Mouse (Mus musculus) embryonic facial prominence, embryonic 15.5 days (tissue): Measurements from ENCODE around the gene Neurog2. TPM values are rescaled to one million over a fixed set of nuclear protein-coding genes. Genes with fewer than 3 reads are reported as not detected.
A peak's percentile ranks its signal among the peaks of the same experiment; 100 is the strongest.

Experiments used
- ATAC-seq: fragments of 200-750 bp; cut with Nextera tagmentation; 2 replicates; pipeline ENCODE4 v1.8.0; 2017; ENCODE audit warnings: low read depth, moderate TSS enrichment; ENCODE audit not compliant: insufficient number of reproducible peaks, low FRiP score, low TSS enrichment
- H3K27ac ChIP-seq: fragments of 300-500 bp; sonication (generic); replicated peaks from 2 replicates; pipeline ENCODE4 v1.5.1; 2015; ENCODE audit warnings: mild to moderate bottlenecking, inconsistent platforms
- H3K27me3 ChIP-seq: fragments of 300-500 bp; sonication (generic); 2 replicates; pipeline ENCODE4 v1.6.1; 2015; ENCODE audit warnings: inconsistent platforms
- H3K36me3 ChIP-seq: fragments of 300-500 bp; sonication (generic); 2 replicates; pipeline ENCODE4 v1.6.1; 2015; ENCODE audit warnings: mild to moderate bottlenecking, inconsistent platforms
- H3K4me1 ChIP-seq: fragments of 300-500 bp; sonication (generic); 2 replicates; pipeline ENCODE4 v1.6.1; 2015; ENCODE audit warnings: inconsistent platforms
- H3K4me2 ChIP-seq: fragments of 300-500 bp; sonication (generic); replicated peaks from 2 replicates; pipeline ENCODE4 v1.6.1; 2015; ENCODE audit warnings: mild to moderate bottlenecking, inconsistent platforms
- H3K4me3 ChIP-seq: fragments of 300-500 bp; sonication (generic); replicated peaks from 2 replicates; pipeline ENCODE4 v1.5.1; 2015; ENCODE audit warnings: mild to moderate bottlenecking, inconsistent platforms
- H3K9ac ChIP-seq: fragments of 300-500 bp; sonication (generic); 2 replicates; pipeline ENCODE4 v1.6.1; 2015; ENCODE audit warnings: inconsistent platforms
- H3K9me3 ChIP-seq: fragments of 300-500 bp; sonication (generic); replicated peaks from 2 replicates; pipeline ENCODE4 v1.6.1; 2016; ENCODE audit warnings: inconsistent platforms
- WGBS: fragments of 180-500 bp; shearing (Covaris S2); methylation state at CpG from one replicate; pipeline ENCODE4 v1.1.7; 2015; 5-methylcytosine and 5-hydroxymethylcytosine counted together
- polyA plus RNA-seq: library from polyadenylated mRNA; unstranded; fragments of >200 nt; fragmentation: Nextera tagmentation; extraction: Ambion mirVana; gene quantifications from 2 replicates; pipeline ENCODE4 v1.2.1, GENCODE M21; 2015

The Neurog2 gene
- polyA plus RNA-seq, 1 experiment from 2014 or later, result 0.28 TPM

GRCm38 (mm10) chr3:127630735-127631372, 2.1 kb upstream of the Neurog2 start:
- Histone ChIP-seq H3K4me1 (peaks cover 44% of the 10 kb centered on the region), H3K9me3 (no peaks in the 10 kb centered on the region), H3K4me3 (no peak overlapping the region), H3K27me3 (peaks cover 91% of the 10 kb centered on the region), H3K9ac (no peak overlapping the region), H3K27ac (no peak overlapping the region), H3K4me2 (no peak overlapping the region), H3K36me3 (no peaks in the 10 kb centered on the region)
- 5% methylated on average over 17 of the region's 17 CpGs for WGBS
- no peak for ATAC-seq

DNA sequence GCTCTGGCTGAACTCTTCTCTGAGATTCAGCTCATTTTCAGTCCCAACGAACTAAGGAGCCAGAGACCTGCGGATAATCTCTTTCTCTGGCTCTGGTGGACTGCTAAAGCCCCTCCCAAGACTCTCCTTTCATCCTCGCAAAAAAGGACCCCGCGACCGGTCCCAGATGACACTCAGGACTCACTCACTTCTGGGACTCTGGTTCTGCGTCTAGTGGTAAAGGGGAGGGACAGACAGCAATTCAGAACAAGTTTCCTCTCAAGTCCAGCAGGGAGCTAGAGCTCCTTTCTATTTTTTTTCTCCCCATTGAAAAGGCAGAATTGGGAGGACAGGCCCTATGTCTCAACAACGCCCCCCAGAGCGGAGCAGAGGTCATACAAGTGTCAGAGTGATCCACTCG, 1.4 kb upstream of the Neurog2 start:
- no peak overlapping the region for H3K4me3 ChIP-seq
- no peak for ATAC-seq
- 2% methylated on average over 10 of the region's 10 CpGs for WGBS
- H3K9me3 ChIP-seq, result no peaks in the 10 kb centered on the region
- no peak overlapping the region for H3K4me2 ChIP-seq
- H3K9ac ChIP-seq, result no peak overlapping the region
- H3K27me3 ChIP-seq, result peaks cover 90% of the 10 kb centered on the region
- no peak overlapping the region for H3K27ac ChIP-seq
- peaks cover 41% of the 10 kb centered on the region for H3K4me1 ChIP-seq
- no peaks in the 10 kb centered on the region for H3K36me3 ChIP-seq

- Histone ChIP-seq H3K27ac (no peak overlapping the region), H3K9ac (no peak overlapping the region), H3K4me2 (peak overlapping the region; percentile 79), H3K27me3 (peaks cover 91% of the 10 kb centered on the region), H3K9me3 (no peaks in the 10 kb centered on the region), H3K4me3 (peak overlapping the region; percentile 46), H3K4me1 (peaks cover 41% of the 10 kb centered on the region), H3K36me3 (no peaks in the 10 kb centered on the region)
- under 1% methylated on average over 32 of the region's 32 CpGs for WGBS
- no peak for ATAC-seq
Measured at GRCm38 (mm10) chr3:127632531-127632930, 404 bp upstream of the Neurog2 start.

GRCm38 (mm10) chr3:127634101-127634983, 1.4 kb downstream of the Neurog2 start:
- ATAC-seq, result peak; percentile 82
- H3K9ac ChIP-seq, result no peak overlapping the region
- WGBS, result under 1% methylated on average over 58 of the region's 58 CpGs

GRCm38 (mm10) chr3:127634984-127635349, 2.0 kb downstream of the Neurog2 start:
- ATAC-seq, result no peak
- Histone ChIP-seq H3K4me3 (no peak overlapping the region), H3K9ac (no peak overlapping the region), H3K4me1 (peaks cover 30% of the 10 kb centered on the region), H3K9me3 (no peaks in the 10 kb centered on the region), H3K36me3 (no peaks in the 10 kb centered on the region), H3K27me3 (peaks cover 94% of the 10 kb centered on the region), H3K4me2 (no peak overlapping the region), H3K27ac (no peak overlapping the region)
- 11% methylated on average over 3 of the region's 3 CpGs for WGBS

More at GRCm38 (mm10) chr3:127634101-127634983, 1.4 kb downstream of the Neurog2 start:
- Histone ChIP-seq H3K27me3 (peaks cover 93% of the 10 kb centered on the region), H3K9me3 (no peaks in the 10 kb centered on the region), H3K36me3 (no peaks in the 10 kb centered on the region), H3K27ac (no peak overlapping the region), H3K4me2 (peak overlapping the region; percentile 79), H3K4me1 (peaks cover 27% of the 10 kb centered on the region), H3K4me3 (peak overlapping the region; percentile 46)

DNA sequence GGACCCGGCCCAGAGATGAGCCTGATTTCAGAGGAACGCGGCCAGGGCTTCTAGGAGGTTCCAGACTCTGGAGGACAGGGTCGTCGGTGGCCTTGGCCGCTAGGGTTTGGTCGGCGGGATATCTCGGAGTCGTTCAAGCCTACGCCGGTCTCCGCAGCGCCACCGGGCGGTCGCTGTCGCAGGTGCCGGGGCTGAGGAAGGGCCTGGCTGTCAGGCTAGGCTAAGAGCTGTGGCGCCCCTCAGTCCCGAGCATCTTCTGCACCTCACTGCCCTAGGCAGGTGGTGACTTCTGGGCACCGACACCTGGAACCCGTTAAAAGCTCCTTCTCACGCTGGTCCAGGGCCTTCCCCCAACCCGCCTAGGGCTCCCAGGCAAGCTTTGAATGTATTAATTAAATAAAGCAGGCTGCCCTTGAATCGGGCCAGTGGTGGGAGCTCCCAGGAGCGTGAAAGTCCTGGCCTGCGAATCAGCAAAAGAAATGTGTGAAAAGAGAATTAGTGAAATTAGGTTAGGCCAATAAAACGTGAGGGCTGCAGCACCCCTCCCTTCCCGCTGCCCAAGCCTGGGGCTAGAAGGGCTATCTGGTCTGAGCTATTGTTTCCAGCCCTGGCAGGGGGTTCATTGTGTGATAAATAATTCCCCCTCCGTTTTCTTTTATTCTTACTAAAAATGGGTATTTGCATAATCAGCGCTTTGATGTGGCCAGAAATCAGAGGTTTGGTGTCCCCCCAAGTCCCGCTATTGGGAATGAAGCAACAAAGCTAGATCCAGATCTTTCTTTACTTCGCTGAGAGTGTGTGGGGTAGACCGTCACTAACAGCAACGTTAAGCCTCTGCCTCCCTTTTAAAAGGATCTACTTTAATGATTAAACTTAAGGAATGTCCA, 7.2 kb downstream of the Neurog2 start:
- Histone ChIP-seq H3K9me3 (no peaks in the 10 kb centered on the region), H3K4me1 (peaks cover 13% of the 10 kb centered on the region; the same call in 1 of the 2 replicates), H3K27me3 (peaks cover 89% of the 10 kb centered on the region), H3K27ac (no peak overlapping the region), H3K4me3 (no peak overlapping the region), H3K9ac (no peak overlapping the region), H3K4me2 (no peak overlapping the region; the same call in 1 of the 2 replicates), H3K36me3 (no peaks in the 10 kb centered on the region)
- no peak for ATAC-seq
- WGBS, result 3% methylated on average over 36 of the region's 36 CpGs

DNA sequence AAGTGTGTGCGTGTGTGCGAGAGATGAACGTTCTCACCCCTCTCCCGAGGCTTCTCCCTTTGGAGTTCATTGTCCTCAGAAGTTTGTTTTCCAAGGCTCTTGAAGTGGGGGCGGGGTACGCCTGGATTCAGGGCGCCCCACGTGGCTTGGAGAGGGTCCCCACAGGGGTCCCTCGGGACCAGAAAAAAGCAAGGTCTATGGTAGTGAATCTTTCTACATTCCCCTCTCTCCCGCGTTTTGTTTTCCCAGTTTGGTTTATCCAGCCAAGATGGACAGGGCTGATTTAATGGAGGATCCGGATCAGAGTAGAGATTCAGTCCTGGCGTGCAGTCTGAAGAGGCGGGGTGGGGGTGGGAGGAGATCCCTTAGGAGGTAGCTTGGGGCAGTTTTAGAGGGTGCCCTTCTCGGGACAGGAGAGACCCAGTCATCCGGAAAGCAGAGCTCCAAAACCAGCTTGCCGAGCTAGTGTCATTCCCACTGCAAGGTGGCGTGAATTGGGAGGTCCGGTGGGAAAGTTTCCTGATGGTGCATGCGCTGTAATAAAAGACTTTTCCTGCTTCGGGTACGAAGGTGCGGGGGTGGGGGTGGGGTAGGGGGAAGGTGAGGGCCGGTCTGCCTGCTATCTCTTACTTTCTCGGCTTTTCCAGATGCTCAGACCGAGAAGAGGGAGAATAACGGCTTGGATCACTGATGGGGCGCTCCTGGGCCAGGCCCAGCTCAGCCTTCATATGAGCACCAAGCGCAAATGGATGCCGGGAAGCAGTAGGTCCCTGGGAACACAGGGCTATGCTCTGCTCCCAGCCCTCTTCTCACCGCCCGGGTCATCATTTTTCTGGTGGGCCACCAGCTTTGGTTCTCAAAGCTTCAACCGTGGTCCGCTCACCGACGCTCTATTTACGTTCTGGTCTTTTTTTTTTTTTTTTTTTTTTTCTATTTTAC, 8.1 kb downstream of the Neurog2 start:
- Histone ChIP-seq H3K4me1 (peaks cover 13% of the 10 kb centered on the region; the same call in 1 of the 2 replicates), H3K9me3 (no peaks in the 10 kb centered on the region), H3K27ac (no peak overlapping the region), H3K4me3 (no peak overlapping the region), H3K36me3 (no peaks in the 10 kb centered on the region), H3K4me2 (peak overlapping the region; percentile 12; the same call in 1 of the 2 replicates), H3K27me3 (peaks cover 89% of the 10 kb centered on the region), H3K9ac (no peak overlapping the region)
- 3% methylated on average over 37 of the region's 37 CpGs for WGBS
- ATAC-seq, result no peak

DNA sequence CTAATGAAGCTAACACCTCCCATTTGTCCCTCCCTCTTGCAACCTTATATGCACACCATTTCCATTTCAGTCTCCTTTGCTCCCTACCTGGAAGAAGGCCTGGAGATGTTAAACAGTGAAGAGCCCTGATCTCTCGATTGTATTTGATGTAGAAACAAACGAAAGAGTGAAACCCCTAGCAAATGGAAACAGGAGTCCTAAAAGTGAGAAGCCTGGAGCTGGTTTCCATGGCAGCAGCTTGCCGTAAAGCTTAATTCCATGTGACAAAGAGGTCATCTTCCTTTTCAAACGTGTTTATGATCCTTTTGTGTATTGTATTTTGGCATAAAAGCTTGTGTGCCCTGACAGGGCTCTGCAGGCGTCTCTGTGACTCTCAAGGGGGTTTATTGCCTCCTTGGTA, 9.3 kb downstream of the Neurog2 start:
- no peak overlapping the region for H3K4me3 ChIP-seq
- no peak for ATAC-seq
- H3K9me3 ChIP-seq, result no peaks in the 10 kb centered on the region
- H3K36me3 ChIP-seq, result no peaks in the 10 kb centered on the region
- H3K27me3 ChIP-seq, result peaks cover 90% of the 10 kb centered on the region
- peaks cover 13% of the 10 kb centered on the region; the same call in 1 of the 2 replicates for H3K4me1 ChIP-seq
- WGBS, result 9% methylated on average over 5 of the region's 5 CpGs
- H3K4me2 ChIP-seq, result no peak overlapping the region
- no peak overlapping the region for H3K9ac ChIP-seq
- H3K27ac ChIP-seq, result no peak overlapping the region

DNA sequence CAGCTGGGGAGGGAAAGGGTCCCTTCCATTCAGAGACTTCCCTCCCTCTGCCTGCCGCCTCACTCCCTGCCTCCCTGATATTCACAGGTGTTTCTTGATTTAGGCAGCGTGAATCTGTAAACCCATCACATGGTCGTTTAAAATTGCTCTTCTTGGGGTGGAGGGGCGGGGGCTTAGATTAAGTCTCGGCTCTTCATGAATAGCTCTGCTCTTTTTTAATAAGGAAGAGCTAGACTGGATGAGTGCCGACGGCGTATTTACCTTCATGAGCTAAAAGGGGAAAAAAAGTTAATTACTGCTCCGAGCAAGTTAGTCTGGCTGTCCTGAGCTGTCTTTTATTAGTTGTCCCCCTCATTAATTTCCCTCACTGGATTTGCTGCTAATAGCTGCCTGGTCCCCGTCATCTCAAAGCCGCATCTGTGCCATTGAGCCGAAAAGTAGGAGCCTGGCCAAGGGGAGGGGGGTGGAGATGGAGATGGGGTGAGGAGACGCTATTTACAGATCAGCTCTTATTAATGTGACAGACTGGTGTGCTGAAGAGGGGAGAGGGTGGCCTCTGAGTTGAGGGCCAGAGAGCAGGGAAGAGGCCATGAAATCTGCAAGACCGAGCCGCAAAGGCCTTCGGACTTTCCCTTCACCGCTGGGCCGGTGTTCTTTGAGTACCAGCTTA, 13.4 kb downstream of the Neurog2 start:
- Histone ChIP-seq H3K36me3 (no peaks in the 10 kb centered on the region), H3K4me2 (no peak overlapping the region), H3K9ac (no peak overlapping the region), H3K27me3 (peaks cover 55% of the 10 kb centered on the region), H3K27ac (no peak overlapping the region), H3K4me1 (peaks cover under 1% of the 10 kb centered on the region; the same call in 1 of the 2 replicates), H3K9me3 (no peaks in the 10 kb centered on the region), H3K4me3 (no peak overlapping the region)
- no peak for ATAC-seq
- WGBS, result 50% methylated on average over 18 of the region's 18 CpGs
